Mouse (Mus musculus): ENCODE results near the gene Gstm6.
"Not testable (repeated sequence)": the region's sequence is repeated elsewhere in the genome, so short reads cannot be mapped to it uniquely, and the experiment has no call there.

Gstm6 gene

GRCm38 (mm10) chr3:107895194-107895719 is 48.3 kb downstream of the Gstm6 start:
- no peak for DNase-seq (ENCODE audit: low spot score in 2 of 2)

DNA sequence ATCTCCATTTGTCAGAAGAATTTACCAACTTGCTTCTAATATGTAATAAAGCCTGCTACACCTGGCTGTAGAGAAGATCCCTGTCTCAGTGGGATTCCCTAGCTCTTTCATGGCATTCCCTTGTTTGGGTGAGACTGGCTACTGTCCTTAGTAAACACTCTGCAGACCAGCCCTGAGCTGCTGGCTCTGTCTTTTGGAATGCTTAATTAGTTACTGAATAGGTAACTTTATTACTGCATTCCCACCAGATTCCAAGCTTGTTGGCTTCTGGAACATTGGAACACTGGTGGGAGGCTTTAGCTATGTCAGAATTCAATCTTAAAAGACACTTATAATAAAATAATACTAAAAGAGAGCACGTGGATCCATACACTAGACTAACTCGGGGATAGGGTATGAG is 54.3 kb downstream of the Gstm6 start:
- DNase-seq (ENCODE audit: low spot score in 2 of 2) = not testable (repeated sequence)

Data from left cerebral cortex, adult 9 months (tissue).